In the genomic region with DNA sequence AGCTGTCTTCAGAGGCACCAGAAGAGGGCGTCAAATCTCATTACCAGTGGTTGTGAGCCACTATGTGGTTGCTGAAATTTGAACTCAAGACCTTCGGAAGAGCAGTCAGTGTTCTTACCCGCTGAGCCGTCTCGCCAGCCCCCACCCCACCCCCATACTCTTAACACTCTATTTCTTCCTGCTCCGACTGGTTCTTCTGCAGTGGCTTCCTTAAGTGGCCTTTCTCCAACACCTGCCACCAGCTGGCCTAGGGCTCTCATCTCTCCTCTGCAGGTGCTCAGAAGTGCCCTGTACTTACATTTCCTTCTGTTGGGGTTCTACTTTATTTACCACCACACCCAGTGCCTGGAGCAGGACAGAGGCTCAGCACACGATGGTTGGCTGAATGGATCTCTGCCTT, we compare ENCODE assay signal across 12 mouse cellular contexts. TPM values are rescaled to one million over a fixed set of nuclear protein-coding genes. Genes with fewer than 3 reads are reported as not detected.
DNase-seq lines count a peak whose midpoint lies in the region; ATAC-seq lines count a peak whose summit lies in the region.
"Had no signal": no experiment of that assay in that cellular context is flagged by ENCODE, and none has a peak within 500 bp of the region (broad histone marks: within the 10 kb centered on the region; RNA-seq: fewer than 3 reads in every experiment).

No protein-coding gene starts in this region.

- H3K4me3 ChIP-seq in liver, embryonic 15.5 days (replicated peaks) = no peak overlapping the region
- no peak overlapping the region for H3K4me3 ChIP-seq in liver, embryonic 12.5 days
- no peak overlapping the region for H3K4me3 ChIP-seq in intestine, embryonic 15.5 days (replicated peaks)
- H3K4me3 ChIP-seq: forebrain, embryonic 10.5 days; hindbrain, embryonic 12.5 days; limb, embryonic 12.5 days had no signal

- no peak overlapping the region for H3K27ac ChIP-seq in liver, embryonic 15.5 days (replicated peaks)
- H3K27ac ChIP-seq in liver, embryonic 12.5 days = no peak overlapping the region
- no peak overlapping the region for H3K27ac ChIP-seq in intestine, embryonic 15.5 days
- H3K27ac ChIP-seq: forebrain, embryonic 10.5 days; hindbrain, embryonic 12.5 days; limb, embryonic 12.5 days had no signal

- no peaks in the 10 kb centered on the region for H3K27me3 ChIP-seq in liver, embryonic 15.5 days
- H3K27me3 ChIP-seq in liver, embryonic 12.5 days (replicated peaks) = 0 out of 2 replicates have a peak, but pooled peaks cover 3% of the 10 kb centered on the region
- no peaks in the 10 kb centered on the region for H3K27me3 ChIP-seq in intestine, embryonic 15.5 days (replicated peaks)
- H3K27me3 ChIP-seq in splenic B cell, adult 2 months (ENCODE audit: control insufficient read depth, insufficient read depth, low read length, poor library complexity, severe bottlenecking) = no peaks in the 10 kb centered on the region
- H3K27me3 ChIP-seq: hindbrain, embryonic 12.5 days; limb, embryonic 12.5 days had no signal

- WGBS in liver, embryonic 15.5 days (ENCODE audit: insufficient replicate concordance) = 49% methylated on average over 7 of the region's 7 CpGs
- 45% methylated on average over 7 of the region's 7 CpGs for WGBS in liver, embryonic 12.5 days (ENCODE audit: insufficient replicate concordance)
- 66% methylated on average over 7 of the region's 7 CpGs for WGBS in intestine, embryonic 15.5 days

- peaks cover 3% of the 10 kb centered on the region; the same call in 1 of the 2 replicates for H3K9me3 ChIP-seq in liver, embryonic 15.5 days (replicated peaks)
- peaks cover 5% of the 10 kb centered on the region for H3K9me3 ChIP-seq in liver, embryonic 12.5 days (replicated peaks)
- H3K9me3 ChIP-seq in intestine, embryonic 15.5 days = no peaks in the 10 kb centered on the region
- H3K9me3 ChIP-seq: forebrain, embryonic 10.5 days; hindbrain, embryonic 12.5 days; limb, embryonic 12.5 days had no signal

- peak overlapping the region; percentile 13; the same call in 1 of the 2 replicates for H3K4me2 ChIP-seq in liver, embryonic 15.5 days
- H3K4me2 ChIP-seq in liver, embryonic 12.5 days = no peak overlapping the region
- H3K4me2 ChIP-seq in intestine, embryonic 15.5 days (replicated peaks) = no peak overlapping the region
- H3K4me2 ChIP-seq: hindbrain, embryonic 12.5 days; limb, embryonic 12.5 days had no signal

- no peak for ATAC-seq in CD4-positive, CD25-positive, alpha-beta regulatory T cell, adult 4 months
- ATAC-seq in liver, embryonic 15.5 days (ENCODE audit: insufficient read depth) = no peak
- ATAC-seq in liver, embryonic 12.5 days = no peak
- ATAC-seq in intestine, embryonic 15.5 days = peak; percentile 31; the same call in 1 of the 2 replicates

- DNase-seq in CD4-positive, CD25-positive, alpha-beta regulatory T cell, adult 2 months (ENCODE audit: low read depth, low spot score) = peak; percentile 23
- peak; percentile 51 for DNase-seq in splenic B cell, adult 2 months (ENCODE audit: low read depth, low spot score)
- DNase-seq in right cerebral cortex, postnatal 14 days = no peak
- DNase-seq in spleen, adult 12 weeks (ENCODE audit: low spot score) = no peak
- DNase-seq: right cerebral cortex, adult 18-20 months had no signal

- H3K36me3 ChIP-seq in liver, embryonic 15.5 days (replicated peaks) = peaks cover 23% of the 10 kb centered on the region
- peaks cover 26% of the 10 kb centered on the region for H3K36me3 ChIP-seq in liver, embryonic 12.5 days
- H3K36me3 ChIP-seq in intestine, embryonic 15.5 days = 0 out of 2 replicates have a peak, but pooled peaks cover 3% of the 10 kb centered on the region
- H3K36me3 ChIP-seq in splenic B cell, adult 2 months (ENCODE audit: control insufficient read depth, insufficient read depth, low read length, poor library complexity, severe bottlenecking) = peaks cover 5% of the 10 kb centered on the region; the same call in 1 of the 2 replicates

- peaks cover 12% of the 10 kb centered on the region; the same call in 1 of the 2 replicates for H3K4me1 ChIP-seq in liver, embryonic 15.5 days (replicated peaks)
- peaks cover 17% of the 10 kb centered on the region; the same call in 1 of the 2 replicates for H3K4me1 ChIP-seq in liver, embryonic 12.5 days
- peaks cover 8% of the 10 kb centered on the region; the same call in 1 of the 2 replicates for H3K4me1 ChIP-seq in intestine, embryonic 15.5 days (replicated peaks)

- H3K9ac ChIP-seq in liver, embryonic 15.5 days = no peak overlapping the region
- H3K9ac ChIP-seq in liver, embryonic 12.5 days = no peak overlapping the region
- no peak overlapping the region for H3K9ac ChIP-seq in intestine, embryonic 15.5 days
- H3K9ac ChIP-seq: hindbrain, embryonic 12.5 days; limb, embryonic 12.5 days had no signal

RNA-seq across cellular contexts. Expression of gene Ccdc32, which starts 14.2 kb away (rescaled TPM):
- polyA plus RNA-seq in CD4-positive, CD25-positive, alpha-beta regulatory T cell, adult 4 months (2017; shearing (Covaris generic)) = 10 to 100 TPM; 24.2 to 30.7 TPM
- 12.3 and 12.4 TPM in 2 replicates for polyA plus RNA-seq in liver, embryonic 15.5 days (2015; fragmentation: Nextera tagmentation; extraction: Ambion mirVana)
- 17.5 and 19.2 TPM in 2 replicates for polyA plus RNA-seq in liver, embryonic 12.5 days (2016; fragmentation: Nextera tagmentation; extraction: Ambion mirVana)
- polyA plus RNA-seq in intestine, embryonic 15.5 days (2015; fragmentation: Nextera tagmentation; extraction: Ambion mirVana) = 30.4 and 30.6 TPM in 2 replicates

RNA-seq across cellular contexts. Expression of gene Rpusd2, which starts 19.6 kb away (rescaled TPM):
- 1 to 10 TPM; 1.3 to 2.3 TPM for polyA plus RNA-seq in CD4-positive, CD25-positive, alpha-beta regulatory T cell, adult 4 months (2017; shearing (Covaris generic))
- 2.6 and 2.8 TPM in 2 replicates for polyA plus RNA-seq in liver, embryonic 15.5 days (2015; fragmentation: Nextera tagmentation; extraction: Ambion mirVana)
- 5.9 and 6.5 TPM in 2 replicates for polyA plus RNA-seq in liver, embryonic 12.5 days (2016; fragmentation: Nextera tagmentation; extraction: Ambion mirVana)
- 4.8 and 4.9 TPM in 2 replicates for polyA plus RNA-seq in intestine, embryonic 15.5 days (2015; fragmentation: Nextera tagmentation; extraction: Ambion mirVana)

RNA-seq across cellular contexts. Expression of gene Knl1, which starts 31.9 kb away (rescaled TPM):
- polyA plus RNA-seq in CD4-positive, CD25-positive, alpha-beta regulatory T cell, adult 4 months (2017; shearing (Covaris generic)) = 10 to 100 TPM in 1 of 2 experiments, 1 to 10 TPM in 1; 3.5 to 13.5 TPM
- 55.2 and 59.3 TPM in 2 replicates for polyA plus RNA-seq in liver, embryonic 15.5 days (2015; fragmentation: Nextera tagmentation; extraction: Ambion mirVana)
- polyA plus RNA-seq in liver, embryonic 12.5 days (2016; fragmentation: Nextera tagmentation; extraction: Ambion mirVana) = 72.9 and 78.2 TPM in 2 replicates
- 41.9 and 53.7 TPM in 2 replicates for polyA plus RNA-seq in intestine, embryonic 15.5 days (2015; fragmentation: Nextera tagmentation; extraction: Ambion mirVana)

Comparison
In these comparisons a context has a peak if more than half of its experiments do, and no peak if none do; other contexts are left out.
1. DNase-seq: peak in CD4-positive, CD25-positive, alpha-beta regulatory T cell, adult 2 months (single experiment) and splenic B cell, adult 2 months (single experiment); none in right cerebral cortex, postnatal 14 days (single experiment) and spleen, adult 12 weeks (single experiment).